8 mouse cellular contexts compared by ENCODE assay signal in genomic region chr14:25481667-25482331, GRCm38 (mm10). TPM values are rescaled to one million over a fixed set of nuclear protein-coding genes. Genes with fewer than 3 reads are reported as not detected.
DNase-seq lines count a peak whose midpoint lies in the region; ATAC-seq and TF ChIP-seq lines count a peak whose summit lies in the region.

No protein-coding gene starts in this region.

- H3K4me2 ChIP-seq in heart, embryonic 15.5 days, result peak overlapping the region; percentile 43
- peak overlapping the region; percentile 22 for H3K4me2 ChIP-seq in heart, postnatal 0 days (ENCODE audit: low read depth, low read length)
- no peak overlapping the region for H3K4me2 ChIP-seq in midbrain, embryonic 11.5 days

- TF ChIP-seq EP300 in heart, postnatal 0 days (IDR thresholded peaks at IDR 0.05; ENCODE audit: low read depth), result no peak

- no peaks in the 10 kb centered on the region for H3K36me3 ChIP-seq in heart, embryonic 15.5 days
- no peaks in the 10 kb centered on the region for H3K36me3 ChIP-seq in heart, postnatal 0 days (replicated peaks; ENCODE audit: control insufficient read depth, insufficient read depth, low read length)
- H3K36me3 ChIP-seq in midbrain, embryonic 11.5 days (ENCODE audit: control insufficient read depth, insufficient read depth, low read length), result no peaks in the 10 kb centered on the region

- H3K4me3 ChIP-seq in heart, embryonic 15.5 days, result no peak overlapping the region
- no peak overlapping the region for H3K4me3 ChIP-seq in brown adipose tissue, adult 24 weeks (ENCODE audit: insufficient read depth, low read depth, low read length)
- no peak overlapping the region for H3K4me3 ChIP-seq in heart, postnatal 0 days (ENCODE audit: low read depth, low read length)
- no peak overlapping the region for H3K4me3 ChIP-seq in midbrain, embryonic 11.5 days (ENCODE audit: low read depth, low read length)

- H3K4me1 ChIP-seq in heart, embryonic 15.5 days (replicated peaks), result peaks cover 98% of the 10 kb centered on the region
- H3K4me1 ChIP-seq in brown adipose tissue, adult 24 weeks (ENCODE audit: control insufficient read depth, insufficient read depth, insufficient read length, low read length), result peaks cover 88% of the 10 kb centered on the region
- peaks cover 79% of the 10 kb centered on the region for H3K4me1 ChIP-seq in heart, postnatal 0 days (ENCODE audit: control insufficient read depth, insufficient read depth)
- H3K4me1 ChIP-seq in midbrain, embryonic 11.5 days (ENCODE audit: control insufficient read depth, insufficient read depth, low read length), result peaks cover 62% of the 10 kb centered on the region

- WGBS in heart, embryonic 15.5 days, result 54% methylated on average over 11 of the region's 11 CpGs
- WGBS in heart, postnatal 0 days, result 46% methylated on average over 11 of the region's 11 CpGs
- WGBS in midbrain, embryonic 11.5 days, result 94% methylated on average over 11 of the region's 11 CpGs

- peak overlapping the region; percentile 51 for H3K9ac ChIP-seq in heart, embryonic 15.5 days
- H3K9ac ChIP-seq in heart, postnatal 0 days (replicated peaks; ENCODE audit: low read depth, low read length), result peak overlapping the region; percentile 37
- H3K9ac ChIP-seq in midbrain, embryonic 11.5 days (ENCODE audit: low read length), result no peak overlapping the region

- ATAC-seq in heart, embryonic 15.5 days (replicated peaks; ENCODE audit: insufficient number of reproducible peaks, insufficient read depth, low FRiP score, low read depth), result no peak
- no peak for ATAC-seq in heart, postnatal 0 days (ENCODE audit: insufficient read depth, low read depth)
- no peak for ATAC-seq in midbrain, embryonic 11.5 days (ENCODE audit: low FRiP score)
- no peak for ATAC-seq in activated CD4-positive, CD25-positive, alpha-beta regulatory T cell, adult 4 months

- TF ChIP-seq CTCF in heart, postnatal 0 days (IDR thresholded peaks at IDR 0.05; ENCODE audit: low read depth), result no peak

- no peaks in the 10 kb centered on the region for H3K27me3 ChIP-seq in heart, embryonic 15.5 days
- no peaks in the 10 kb centered on the region for H3K27me3 ChIP-seq in heart, postnatal 0 days (ENCODE audit: control insufficient read depth, insufficient read depth, low read length)
- H3K27me3 ChIP-seq in midbrain, embryonic 11.5 days (ENCODE audit: control insufficient read depth, insufficient read depth, low read length), result no peaks in the 10 kb centered on the region

- H3K27ac ChIP-seq in heart, embryonic 15.5 days, result peak overlapping the region; percentile 92
- peak overlapping the region; percentile 81 for H3K27ac ChIP-seq in brown adipose tissue, adult 24 weeks (replicated peaks; ENCODE audit: low read depth, low read length)
- H3K27ac ChIP-seq in heart, postnatal 0 days (ENCODE audit: low read depth), result peak overlapping the region; percentile 90
- H3K27ac ChIP-seq in midbrain, embryonic 11.5 days (ENCODE audit: low read depth, low read length), result peak overlapping the region; percentile 15; the same call in 1 of the 2 replicates

- H3K9me3 ChIP-seq in heart, embryonic 15.5 days (replicated peaks), result no peaks in the 10 kb centered on the region
- H3K9me3 ChIP-seq in heart, postnatal 0 days (replicated peaks; ENCODE audit: control insufficient read depth, low read length), result no peaks in the 10 kb centered on the region
- H3K9me3 ChIP-seq in midbrain, embryonic 11.5 days (ENCODE audit: control insufficient read depth, low read length), result no peaks in the 10 kb centered on the region

- DNase-seq in heart, postnatal 4 days, result no peak
- no peak for DNase-seq in heart, postnatal 0 days (ENCODE audit: low spot score)
- DNase-seq in midbrain, embryonic 11.5 days (ENCODE audit: low spot score, missing footprints), result no peak
- DNase-seq in thymus, postnatal 25 days, result no peak
- DNase-seq in left cerebral cortex, adult 18-20 months (ENCODE audit: low spot score in 2 of 2), result no peak

RNA-seq across cellular contexts. Expression of gene Zmiz1, which starts 22.8 kb away (rescaled TPM):
- 22.1 and 26.2 TPM in 2 replicates for polyA plus RNA-seq in heart, embryonic 15.5 days (2015; fragmentation: Nextera tagmentation; extraction: Ambion mirVana)
- 10 to 100 TPM; 67.0 to 78.5 TPM for total RNA-seq in heart, postnatal 4 days (2021)
- 15.0 and 17.0 TPM in 2 replicates for polyA plus RNA-seq in brown adipose tissue, adult 24 weeks (2012; ENCODE audit: insufficient read depth, insufficient read length, missing spikeins)
- 41.0 and 47.8 TPM in 2 replicates for total RNA-seq in heart, postnatal 0 days (2014; rRNA removed; ENCODE audit: low replicate concordance)
- 12.4 and 13.8 TPM in 2 replicates for polyA plus RNA-seq in heart, postnatal 0 days (2015; fragmentation: Nextera tagmentation; extraction: Ambion mirVana)
- 47.7 and 51.5 TPM in 2 replicates for polyA plus RNA-seq in midbrain, embryonic 11.5 days (2014; fragmentation: Nextera tagmentation; extraction: Ambion mirVana)
- polyA plus RNA-seq in activated CD4-positive, CD25-positive, alpha-beta regulatory T cell, adult 4 months (2017; shearing (Covaris generic)), result 10 to 100 TPM; 23.8 to 27.9 TPM
- 100 to 1,000 TPM in 1 of 2 experiments, 10 to 100 TPM in 1; 89.2 to 100 TPM for total RNA-seq in left cerebral cortex, adult 18-20 months (2021)

Comparison
In these comparisons a context has a peak if more than half of its experiments do, and no peak if none do; other contexts are left out.
1. H3K27ac ChIP-seq: peak in every context shown above with its lines; median percentile 92 in heart, embryonic 15.5 days; 90 in heart, postnatal 0 days; 81 in brown adipose tissue, adult 24 weeks; 15 in midbrain, embryonic 11.5 days.